Mouse (Mus musculus) lung, adult 18-20 months (tissue): ENCODE results near the gene Matn4.

Experiments
- DNase-seq, 2 experiments: peaks; one replicate each; pipeline ENCODE4 v3.0.0; 2022; ENCODE audit warnings: mixed read lengths in 2 of 2

Matn4 gene

GRCm38 (mm10) chr2:164435216-164436090 lies 30.5 kb upstream of the Matn4 start:
- peak; percentile 53 to 79 for DNase-seq

DNA sequence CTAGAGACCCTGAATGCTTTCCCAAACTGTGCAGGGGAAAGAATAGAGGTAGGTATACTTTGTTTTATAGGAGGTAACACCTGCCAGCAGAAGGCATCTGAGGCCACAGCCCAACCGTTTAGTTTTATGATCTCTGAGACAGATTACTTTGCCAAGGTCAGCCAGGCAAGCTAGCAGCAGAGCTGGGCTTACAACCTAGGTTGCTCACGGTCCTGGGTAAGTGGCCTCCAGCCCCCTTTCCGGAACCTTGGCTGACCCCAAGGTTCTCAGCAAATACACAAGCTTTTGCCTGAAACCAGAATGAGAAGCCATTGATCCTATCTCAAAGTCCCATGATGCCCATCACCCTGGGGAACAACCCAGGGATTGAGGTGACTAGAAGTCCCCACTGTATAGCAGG lies 29.7 kb upstream of the Matn4 start:
- no peak for DNase-seq

DNA sequence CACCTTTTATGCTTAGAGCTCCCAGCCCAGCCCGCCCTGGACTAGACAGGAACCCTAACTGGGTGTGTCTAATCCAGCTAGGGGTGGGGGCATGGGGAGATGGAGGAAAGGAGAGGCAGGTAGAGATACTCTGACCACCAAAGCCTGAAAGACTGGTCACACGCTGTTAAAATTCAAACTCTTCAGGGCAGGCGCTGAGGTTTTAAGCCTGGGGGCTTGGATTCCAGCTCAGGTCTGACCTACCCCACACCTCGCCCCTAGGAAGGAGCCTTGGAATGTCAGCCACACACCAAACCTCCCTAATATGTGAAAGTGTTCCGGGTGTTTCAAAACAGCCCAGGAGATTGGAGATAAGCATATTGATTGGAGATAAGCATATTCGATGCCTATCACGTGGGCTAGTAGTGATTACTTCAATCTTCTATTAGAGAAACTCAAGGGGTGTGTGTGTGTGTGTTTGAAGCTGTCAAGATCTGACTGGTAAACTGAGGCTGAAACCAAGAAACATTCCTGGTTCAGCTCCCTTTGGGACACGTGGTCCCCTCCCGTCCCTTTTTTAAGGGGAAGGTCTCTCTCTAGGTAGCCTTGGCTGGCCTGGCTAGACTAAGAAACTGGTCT lies 28.4 kb upstream of the Matn4 start:
- no peak for DNase-seq

DNA sequence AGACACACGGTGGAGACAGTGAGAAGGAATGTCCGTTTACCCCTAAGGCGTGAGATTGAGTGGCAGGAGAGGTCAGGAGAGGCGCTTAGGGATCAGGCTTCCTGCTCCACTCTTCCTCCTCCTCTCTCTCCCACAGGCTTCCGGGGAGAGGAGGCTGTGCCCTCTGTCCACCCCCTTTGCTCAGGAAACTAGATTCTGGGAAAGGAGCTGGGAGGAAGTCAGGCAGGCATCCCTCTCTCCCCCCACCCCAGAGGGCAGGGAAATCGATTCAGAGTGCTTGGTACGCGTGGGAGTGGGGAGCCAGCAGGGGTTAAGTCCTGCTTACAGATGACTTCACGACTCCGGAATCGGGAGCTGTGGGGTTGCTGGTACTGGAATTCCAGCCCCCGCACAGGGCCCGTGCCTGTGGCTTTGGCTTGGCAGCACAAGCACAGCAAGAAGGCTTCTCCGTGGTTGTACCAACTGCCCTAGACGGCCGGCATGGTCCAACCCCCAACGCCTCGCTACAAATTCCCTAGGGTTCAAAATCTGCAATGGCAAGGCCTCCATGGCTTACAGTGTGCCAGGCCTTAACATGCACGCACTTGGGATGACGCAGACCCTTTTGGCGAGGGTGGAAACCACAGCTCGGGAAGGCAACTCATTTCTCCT lies 27.7 kb upstream of the Matn4 start:
- peak; percentile 49 to 71 for DNase-seq

GRCm38 (mm10) chr2:164431676-164432465 lies 26.9 kb upstream of the Matn4 start:
- peak; percentile 63 to 74 for DNase-seq

DNA sequence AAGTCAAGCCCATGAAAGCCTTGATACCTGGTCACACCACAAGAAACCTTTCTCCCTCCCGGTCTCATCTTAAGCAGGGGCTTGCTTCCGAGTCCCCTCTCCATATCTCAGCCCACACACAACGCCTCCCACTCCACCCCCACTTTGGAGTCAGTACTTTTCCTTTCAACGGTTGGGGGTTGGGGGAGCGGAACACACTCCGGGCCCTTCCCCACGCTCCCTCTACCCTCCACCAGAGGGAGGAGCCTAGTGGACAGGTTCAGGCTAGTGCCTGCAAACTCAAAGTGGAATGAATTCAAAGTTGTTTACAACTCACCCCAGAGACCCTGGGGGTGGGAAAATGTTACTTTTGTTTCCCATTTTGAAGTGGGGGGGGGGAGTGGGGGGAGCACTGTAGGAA lies 25.7 kb upstream of the Matn4 start:
- DNase-seq = peak in 1 of 2 experiments; percentile 71

DNA sequence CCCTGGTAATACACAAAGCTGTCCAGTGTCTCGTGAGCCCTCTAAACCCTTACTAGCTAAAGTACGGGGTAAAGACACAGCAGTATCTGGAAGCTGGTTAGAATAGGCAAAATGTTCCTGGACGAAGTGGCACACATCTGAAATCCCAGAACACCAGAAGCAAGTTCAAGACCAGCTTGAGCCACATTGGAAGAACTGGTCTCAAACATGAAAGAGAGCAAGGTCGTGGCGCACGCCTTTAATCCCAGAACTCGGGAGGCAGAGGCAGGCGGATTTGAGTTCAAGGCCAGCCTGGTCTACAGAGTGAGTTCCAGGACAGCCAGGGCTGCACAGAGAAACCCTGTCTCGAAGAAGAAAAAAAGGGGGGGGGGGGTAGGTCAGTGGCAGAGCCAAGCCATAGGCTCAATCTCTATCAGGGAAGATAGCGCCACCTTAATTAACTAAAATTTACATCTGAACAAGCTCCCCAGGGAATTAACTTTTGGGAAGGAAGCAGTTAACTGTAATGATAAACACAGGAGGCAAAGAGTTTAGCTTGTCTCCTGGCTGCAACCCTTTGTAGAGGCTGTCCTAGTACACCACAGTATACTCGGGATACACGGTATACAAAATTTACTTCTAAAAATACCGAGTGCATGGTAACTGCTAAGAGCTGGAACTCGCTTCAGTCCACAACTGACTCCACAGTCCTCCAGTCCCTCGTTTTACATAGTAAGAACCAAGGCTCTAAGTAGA lies 25.1 kb upstream of the Matn4 start:
- no peak for DNase-seq

- no peak for DNase-seq
Observed at GRCm38 (mm10) chr2:164428451-164428850, 23.5 kb upstream of the Matn4 start.

DNA sequence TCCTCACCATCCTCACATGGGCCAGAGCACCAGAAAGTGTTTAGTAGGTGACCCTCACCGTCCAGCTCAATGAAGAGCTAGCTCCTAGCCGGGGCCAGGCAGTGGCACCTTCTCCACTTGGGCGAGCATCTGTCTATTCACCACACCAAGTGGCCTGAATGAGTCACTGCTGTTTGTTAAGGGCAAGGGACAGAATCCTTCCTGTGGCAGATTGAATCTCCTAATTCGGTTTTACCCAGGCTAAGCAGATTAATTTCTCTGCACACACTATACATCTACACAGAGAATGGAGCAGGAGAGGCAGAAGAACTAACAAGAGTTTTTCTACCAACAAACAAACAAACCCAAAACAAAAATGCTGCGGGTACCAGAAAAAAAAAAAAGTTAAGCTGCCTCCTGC lies 22.0 kb upstream of the Matn4 start:
- DNase-seq = no peak

- no peak for DNase-seq
Observed at GRCm38 (mm10) chr2:164426121-164426520, 21.2 kb upstream of the Matn4 start.

DNA sequence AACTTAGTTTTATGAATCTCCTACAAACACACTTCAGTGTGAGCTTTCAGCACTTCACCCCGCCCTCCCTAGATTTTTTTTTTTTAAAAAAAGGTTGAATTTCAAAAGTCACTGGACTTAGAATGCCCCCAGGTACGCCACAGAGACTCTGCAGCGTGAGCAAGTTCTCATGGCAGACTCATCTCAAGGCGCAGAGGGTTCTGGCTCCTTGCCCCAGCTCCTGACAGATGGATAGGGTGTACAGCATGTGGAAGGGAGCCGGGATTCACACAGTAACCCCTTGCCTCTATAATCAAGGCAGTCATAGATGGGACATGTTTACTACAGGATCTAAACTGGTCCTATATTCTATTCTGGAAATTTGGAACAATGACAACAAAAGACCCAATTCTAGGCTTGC lies 20.4 kb upstream of the Matn4 start:
- no peak for DNase-seq

DNA sequence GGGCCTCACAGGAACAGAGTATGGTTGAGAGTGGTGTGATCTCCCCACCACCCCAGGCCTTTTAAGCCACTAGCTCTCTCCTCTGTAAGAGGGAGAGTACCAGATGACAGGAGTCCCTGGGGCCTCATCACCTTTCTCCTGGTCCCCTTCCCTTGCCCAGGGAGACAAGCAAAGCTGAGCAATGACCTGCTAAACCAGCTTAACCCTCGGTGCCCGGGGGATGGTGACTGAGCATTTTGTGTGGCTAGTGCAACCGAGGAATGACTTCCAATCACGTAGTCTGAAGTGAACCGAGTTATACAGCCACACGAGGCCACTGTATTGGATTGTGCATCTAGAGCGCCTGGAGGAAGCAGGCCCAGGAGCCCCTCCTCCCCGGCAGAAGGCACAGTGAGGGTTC lies 19.4 kb upstream of the Matn4 start:
- no peak for DNase-seq

DNA sequence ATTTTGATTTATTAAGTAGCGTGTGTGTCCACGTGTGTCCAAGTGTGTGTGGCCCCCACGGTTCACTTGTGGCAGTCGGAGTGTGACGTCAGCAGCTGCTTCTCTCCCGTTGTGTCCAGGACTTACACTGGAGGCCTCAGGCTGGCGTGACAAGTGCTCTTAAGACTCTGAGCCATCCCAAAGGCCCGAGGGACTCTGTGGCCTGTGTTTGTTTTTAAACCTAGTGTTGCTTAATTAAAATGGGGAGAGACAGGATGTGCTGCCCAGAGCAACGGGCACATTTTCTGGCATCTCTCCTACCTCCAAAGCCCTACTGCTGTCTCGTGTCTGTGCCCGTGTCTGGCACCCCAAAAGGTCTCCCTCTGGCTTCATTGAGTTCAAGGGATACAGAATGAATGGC lies 18.5 kb upstream of the Matn4 start:
- DNase-seq = no peak

- DNase-seq = no peak
Observed at GRCm38 (mm10) chr2:164422675-164423393, 17.9 kb upstream of the Matn4 start.

DNA sequence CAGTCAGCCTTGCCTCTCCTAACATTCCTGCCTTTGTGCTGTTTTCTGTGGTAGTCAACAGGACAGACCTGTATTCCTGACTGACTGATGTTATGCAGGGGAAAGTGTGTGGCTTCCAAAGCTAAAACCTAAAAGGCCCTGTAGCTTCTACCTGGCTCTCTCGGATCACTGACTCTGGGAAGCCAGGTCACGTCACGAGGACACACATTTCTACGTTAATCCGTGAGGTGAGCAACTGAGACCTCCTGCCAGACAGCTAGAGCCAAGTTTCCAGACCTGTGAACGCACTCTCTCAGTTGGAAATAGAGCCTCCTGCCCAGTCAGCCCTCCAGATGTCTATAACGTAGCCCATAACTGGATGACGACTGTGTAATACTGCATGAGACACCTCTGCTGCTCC lies 17.0 kb upstream of the Matn4 start:
- no peak for DNase-seq

GRCm38 (mm10) chr2:164421306-164421705 lies 16.3 kb upstream of the Matn4 start:
- no peak for DNase-seq

DNA sequence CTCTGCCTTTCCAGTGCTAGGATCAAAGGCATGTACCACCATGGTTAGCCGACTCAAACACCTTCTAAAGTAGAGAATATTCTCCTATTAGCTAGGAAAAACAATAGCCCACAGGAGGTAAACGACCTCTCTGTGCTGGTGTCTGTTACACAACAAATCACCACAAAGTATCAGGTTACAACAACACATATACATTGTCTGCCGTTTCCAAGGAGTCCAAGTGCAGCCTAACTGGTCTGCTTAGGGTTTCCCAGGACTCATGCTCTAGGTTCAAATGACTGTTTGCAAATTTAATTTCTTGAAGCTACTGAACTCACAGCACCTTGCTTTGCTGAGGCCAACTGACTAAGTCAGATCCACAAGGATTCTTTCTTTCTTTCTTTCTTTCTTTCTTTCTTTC lies 14.5 kb upstream of the Matn4 start:
- no peak for DNase-seq

DNA sequence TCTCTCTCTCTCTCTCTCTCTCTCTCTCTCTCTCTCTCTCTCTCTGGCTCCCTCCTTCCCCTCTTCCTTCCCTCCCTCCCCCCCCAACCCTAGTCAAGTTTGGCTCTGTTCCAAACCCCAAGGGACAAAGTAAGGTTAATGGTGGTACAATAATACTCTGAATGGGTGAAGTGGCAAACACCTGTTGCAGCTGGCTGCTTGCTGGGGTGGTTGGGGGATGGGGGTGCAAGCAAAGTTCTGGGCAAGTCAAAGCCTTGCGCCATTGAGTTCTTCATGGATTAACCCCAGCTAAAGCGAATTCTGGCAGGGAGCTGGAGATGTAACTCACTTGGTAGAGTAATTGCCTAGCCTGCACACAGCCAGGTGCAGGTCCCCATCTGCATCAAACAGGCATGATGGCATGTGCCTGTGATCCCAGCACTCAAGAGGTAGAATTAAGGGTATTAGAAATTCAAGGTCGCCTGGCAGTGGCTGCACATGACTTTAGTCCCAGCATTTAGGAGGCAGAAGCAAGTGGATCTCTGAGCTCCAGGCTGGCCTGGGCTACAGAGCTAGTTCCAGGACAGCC lies 13.4 kb upstream of the Matn4 start:
- no peak for DNase-seq

DNA sequence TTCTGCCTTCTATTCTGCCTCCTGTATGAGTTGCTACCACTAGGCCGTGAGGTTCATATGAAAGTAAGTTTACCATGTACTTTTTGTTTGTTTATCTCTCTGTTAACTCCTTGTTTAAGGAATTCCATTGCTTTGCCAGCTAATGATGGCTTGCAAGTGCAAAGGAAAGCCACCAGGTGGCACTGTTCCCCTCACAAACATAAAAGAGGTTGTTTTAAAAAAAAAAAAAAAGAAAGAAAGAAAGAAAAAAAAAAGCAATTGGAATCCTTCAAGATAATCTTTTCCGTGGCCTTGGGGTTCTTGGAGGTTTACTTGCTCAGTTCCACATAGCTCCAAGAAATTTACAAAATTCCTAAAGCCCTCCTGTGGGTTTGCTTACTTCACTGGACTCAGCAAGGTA lies 12.2 kb upstream of the Matn4 start:
- DNase-seq = no peak

DNA sequence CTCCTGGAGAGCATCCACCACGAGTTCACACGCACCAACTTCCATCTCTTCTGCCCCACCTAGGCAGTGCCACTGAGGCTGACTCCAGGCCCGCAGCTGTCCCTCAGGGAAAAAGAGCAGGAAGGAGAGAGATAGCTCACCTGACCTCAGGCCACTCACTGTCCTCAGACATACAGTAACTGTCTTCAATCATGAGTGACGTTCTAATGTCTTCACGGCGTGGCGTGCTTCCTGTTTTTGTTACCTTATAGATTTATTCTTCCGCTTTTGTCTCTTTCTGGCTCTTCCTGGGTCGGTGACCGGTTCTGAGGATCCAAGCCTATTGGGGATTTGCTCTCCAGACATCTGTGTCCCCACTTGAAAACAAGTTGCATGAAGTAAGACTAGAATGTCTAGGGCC lies 9.6 kb upstream of the Matn4 start:
- DNase-seq = no peak

DNA sequence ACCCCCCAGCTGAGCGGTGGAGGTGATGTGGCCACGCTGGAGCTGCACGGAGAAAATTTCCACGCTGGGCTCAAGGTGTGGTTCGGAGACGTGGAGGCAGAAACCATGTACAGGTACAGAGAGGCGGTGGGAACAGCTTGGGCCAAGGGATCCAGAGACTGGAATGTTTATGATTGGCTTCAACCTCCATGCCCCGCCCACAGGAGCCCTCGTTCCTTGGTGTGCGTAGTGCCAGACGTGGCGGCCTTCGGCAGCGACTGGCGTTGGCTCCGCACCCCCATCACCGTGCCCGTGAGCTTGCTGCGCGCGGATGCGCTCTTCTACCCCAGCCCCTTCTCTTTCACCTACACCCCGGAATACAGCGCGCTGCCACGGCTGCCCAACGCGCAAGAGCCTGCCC lies 9.2 kb upstream of the Matn4 start:
- DNase-seq = no peak
